In the genomic region with DNA sequence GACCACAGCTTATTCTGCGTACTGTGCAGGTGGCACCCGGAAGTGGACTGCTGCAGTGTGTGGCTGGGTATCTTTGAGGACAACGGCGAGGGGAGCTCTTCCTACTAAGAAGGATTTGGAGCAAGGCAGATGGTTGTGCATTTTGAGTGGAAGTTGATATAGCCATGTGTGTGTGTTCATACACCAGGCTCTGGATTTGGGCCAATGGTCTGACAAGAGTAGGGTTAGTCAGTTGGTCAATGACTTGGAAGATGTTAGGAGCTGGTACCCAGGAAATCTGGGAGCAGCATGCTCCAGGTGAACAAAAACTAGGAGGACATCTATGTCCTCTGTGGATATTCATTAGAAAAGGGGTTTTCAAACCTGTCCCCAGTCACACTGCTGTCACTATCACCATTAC, we compare ENCODE assay signal across 23 mouse cellular contexts. TPM values are rescaled to one million over a fixed set of nuclear protein-coding genes. Genes with fewer than 3 reads are reported as not detected.
DNase-seq lines count a peak whose midpoint lies in the region; ATAC-seq and TF ChIP-seq lines count a peak whose summit lies in the region.
"Had no signal": no experiment of that assay in that cellular context is flagged by ENCODE, and none has a peak within 500 bp of the region (broad histone marks: within the 10 kb centered on the region; RNA-seq: fewer than 3 reads in every experiment).

No protein-coding gene starts in this region.

- H3K27me3 ChIP-seq in hindbrain, postnatal 0 days (ENCODE audit: insufficient read depth, low read length) = no peaks in the 10 kb centered on the region
- H3K27me3 ChIP-seq in hindbrain, embryonic 11.5 days (ENCODE audit: control insufficient read depth, insufficient read depth, low read length) = no peaks in the 10 kb centered on the region
- no peaks in the 10 kb centered on the region for H3K27me3 ChIP-seq in midbrain, postnatal 0 days (ENCODE audit: insufficient read depth, low read length)
- no peaks in the 10 kb centered on the region for H3K27me3 ChIP-seq in midbrain, embryonic 11.5 days (ENCODE audit: control insufficient read depth, insufficient read depth, low read length)
- H3K27me3 ChIP-seq: CH12.LX; embryonic facial prominence, embryonic 12.5 days; forebrain, embryonic 13.5 days; forebrain, embryonic 15.5 days; Patski had no signal

- H3K4me1 ChIP-seq in hindbrain, postnatal 0 days (ENCODE audit: insufficient read depth, low read length) = no peaks in the 10 kb centered on the region
- H3K4me1 ChIP-seq in hindbrain, embryonic 11.5 days (replicated peaks; ENCODE audit: control insufficient read depth, insufficient read depth, low read length) = no peaks in the 10 kb centered on the region
- H3K4me1 ChIP-seq in midbrain, postnatal 0 days (ENCODE audit: insufficient read depth, low read length) = no peaks in the 10 kb centered on the region
- no peaks in the 10 kb centered on the region for H3K4me1 ChIP-seq in midbrain, embryonic 11.5 days (ENCODE audit: control insufficient read depth, insufficient read depth, low read length)
- H3K4me1 ChIP-seq: embryonic facial prominence, embryonic 10.5 days; embryonic facial prominence, embryonic 12.5 days; forebrain, embryonic 13.5 days had no signal

- no peaks in the 10 kb centered on the region for H3K9me3 ChIP-seq in hindbrain, postnatal 0 days (ENCODE audit: low read length)
- H3K9me3 ChIP-seq in hindbrain, embryonic 11.5 days (ENCODE audit: control insufficient read depth, low read length) = no peaks in the 10 kb centered on the region
- no peaks in the 10 kb centered on the region for H3K9me3 ChIP-seq in midbrain, postnatal 0 days (ENCODE audit: low read length)
- no peaks in the 10 kb centered on the region for H3K9me3 ChIP-seq in midbrain, embryonic 11.5 days (ENCODE audit: control insufficient read depth, low read length)
- H3K9me3 ChIP-seq: embryonic facial prominence, embryonic 10.5 days; embryonic facial prominence, embryonic 12.5 days; forebrain, embryonic 13.5 days; forebrain, embryonic 15.5 days had no signal

- no peak for ATAC-seq in hindbrain, postnatal 0 days
- no peak for ATAC-seq in hindbrain, embryonic 11.5 days (ENCODE audit: low FRiP score)
- ATAC-seq in midbrain, postnatal 0 days (ENCODE audit: low FRiP score) = no peak
- no peak for ATAC-seq in midbrain, embryonic 11.5 days (ENCODE audit: low FRiP score)
- ATAC-seq: activated CD4-positive, CD25-positive, alpha-beta regulatory T cell, adult 4 months; CD4-positive, CD25-positive, alpha-beta regulatory T cell, adult 4 months; forebrain, embryonic 13.5 days; forebrain, embryonic 15.5 days; forebrain, postnatal 0 days; Patski had no signal

- H3K4me2 ChIP-seq in hindbrain, postnatal 0 days (ENCODE audit: low read depth, low read length) = no peak overlapping the region
- H3K4me2 ChIP-seq in hindbrain, embryonic 11.5 days (replicated peaks; ENCODE audit: low read depth, low read length) = no peak overlapping the region
- no peak overlapping the region for H3K4me2 ChIP-seq in midbrain, postnatal 0 days (ENCODE audit: low read depth, low read length, poor library complexity, severe bottlenecking)
- no peak overlapping the region for H3K4me2 ChIP-seq in midbrain, embryonic 11.5 days
- H3K4me2 ChIP-seq: embryonic facial prominence, embryonic 12.5 days; forebrain, embryonic 13.5 days; forebrain, embryonic 15.5 days had no signal

- H3K36me3 ChIP-seq in hindbrain, postnatal 0 days (ENCODE audit: insufficient read depth, low read length) = no peaks in the 10 kb centered on the region
- H3K36me3 ChIP-seq in hindbrain, embryonic 11.5 days (ENCODE audit: control insufficient read depth, insufficient read depth, low read length) = no peaks in the 10 kb centered on the region
- no peaks in the 10 kb centered on the region for H3K36me3 ChIP-seq in midbrain, postnatal 0 days (ENCODE audit: insufficient read depth, low read length)
- H3K36me3 ChIP-seq in midbrain, embryonic 11.5 days (ENCODE audit: control insufficient read depth, insufficient read depth, low read length) = no peaks in the 10 kb centered on the region
- H3K36me3 ChIP-seq: embryonic facial prominence, embryonic 10.5 days; embryonic facial prominence, embryonic 12.5 days; forebrain, embryonic 15.5 days; G1E had no signal

- 85% methylated on average over 4 of the region's 4 CpGs for WGBS in hindbrain, postnatal 0 days
- WGBS in hindbrain, embryonic 11.5 days = 97% methylated on average over 4 of the region's 4 CpGs
- 97% methylated on average over 4 of the region's 4 CpGs for WGBS in midbrain, postnatal 0 days
- 93% methylated on average over 4 of the region's 4 CpGs for WGBS in midbrain, embryonic 11.5 days

- no peak for TF ChIP-seq CTCF in hindbrain, postnatal 0 days (IDR thresholded peaks at IDR 0.05; ENCODE audit: low read depth)
- TF ChIP-seq CTCF in midbrain, postnatal 0 days (IDR thresholded peaks at IDR 0.05) = no peak

- no peak overlapping the region for H3K4me3 ChIP-seq in hindbrain, postnatal 0 days (ENCODE audit: low read length)
- no peak overlapping the region for H3K4me3 ChIP-seq in hindbrain, embryonic 11.5 days (ENCODE audit: low read depth, low read length)
- H3K4me3 ChIP-seq in midbrain, postnatal 0 days (ENCODE audit: low read depth, low read length) = no peak overlapping the region
- no peak overlapping the region for H3K4me3 ChIP-seq in midbrain, embryonic 11.5 days (ENCODE audit: low read depth, low read length)
- H3K4me3 ChIP-seq: embryonic facial prominence, embryonic 10.5 days; embryonic facial prominence, embryonic 12.5 days; forebrain, embryonic 13.5 days; forebrain, embryonic 15.5 days had no signal

- DNase-seq in cerebellum, postnatal 10 days = peak; percentile 81 to 84
- no peak for DNase-seq in cerebellum, postnatal 36 days
- DNase-seq in hindbrain, postnatal 0 days (ENCODE audit: low spot score) = peak; percentile 47
- no peak for DNase-seq in hindbrain, embryonic 11.5 days (ENCODE audit: low spot score)
- peak; percentile 38 for DNase-seq in midbrain, postnatal 0 days (ENCODE audit: low spot score)
- DNase-seq in midbrain, embryonic 11.5 days (ENCODE audit: low spot score, missing footprints) = no peak
- DNase-seq: adrenal gland, adult 8-10 months; adrenal gland, postnatal 14 days; adrenal gland, postnatal 36 days; B cell, adult 2 months; cerebellum, adult 11-12 months; cerebellum, adult 2 months; cerebellum, adult 9-11 months; forebrain, postnatal 0 days had no signal

- no peak overlapping the region for H3K27ac ChIP-seq in hindbrain, postnatal 0 days
- H3K27ac ChIP-seq in hindbrain, embryonic 11.5 days (ENCODE audit: low read depth, low read length) = no peak overlapping the region
- H3K27ac ChIP-seq in midbrain, postnatal 0 days (ENCODE audit: low read depth, low read length) = no peak overlapping the region
- no peak overlapping the region for H3K27ac ChIP-seq in midbrain, embryonic 11.5 days (ENCODE audit: low read depth, low read length)
- H3K27ac ChIP-seq: embryonic facial prominence, embryonic 10.5 days; embryonic facial prominence, embryonic 12.5 days; forebrain, embryonic 13.5 days; forebrain, embryonic 15.5 days had no signal

- H3K9ac ChIP-seq in hindbrain, postnatal 0 days (replicated peaks; ENCODE audit: low read length) = no peak overlapping the region
- H3K9ac ChIP-seq in hindbrain, embryonic 11.5 days (ENCODE audit: low read depth, low read length) = no peak overlapping the region
- no peak overlapping the region for H3K9ac ChIP-seq in midbrain, postnatal 0 days (replicated peaks; ENCODE audit: low read length, poor library complexity, severe bottlenecking)
- H3K9ac ChIP-seq in midbrain, embryonic 11.5 days (ENCODE audit: low read length) = no peak overlapping the region
- H3K9ac ChIP-seq: embryonic facial prominence, embryonic 12.5 days; forebrain, embryonic 13.5 days; forebrain, embryonic 15.5 days; forebrain, postnatal 0 days had no signal

RNA-seq across cellular contexts. Expression of a gene that starts 33.2 kb away (rescaled TPM):
- total RNA-seq in hindbrain, postnatal 0 days (2014; rRNA removed) = 119 and 137 TPM in 2 replicates
- 28.1 and 31.0 TPM in 2 replicates for polyA plus RNA-seq in hindbrain, postnatal 0 days (2015; fragmentation: Nextera tagmentation; extraction: Ambion mirVana)
- polyA plus RNA-seq in hindbrain, embryonic 11.5 days (2014; fragmentation: Nextera tagmentation; extraction: Ambion mirVana) = 8.4 and 9.6 TPM in 2 replicates
- total RNA-seq in midbrain, postnatal 0 days (2014; rRNA removed) = 118 and 145 TPM in 2 replicates
- polyA plus RNA-seq in midbrain, postnatal 0 days (2015; fragmentation: Nextera tagmentation; extraction: Ambion mirVana) = 33.0 and 33.8 TPM in 2 replicates
- 5.8 TPM in 2 replicates for polyA plus RNA-seq in midbrain, embryonic 11.5 days (2014; fragmentation: Nextera tagmentation; extraction: Ambion mirVana)
- total RNA-seq: CH12.LX, G1E had no signal
- polyA plus RNA-seq: activated CD4-positive, CD25-positive, alpha-beta regulatory T cell, adult 4 months; CD4-positive, CD25-positive, alpha-beta regulatory T cell, adult 4 months; G1E had no signal

Comparison
In these comparisons a context has a peak if more than half of its experiments do, and no peak if none do; other contexts are left out.
1. DNase-seq: peak in cerebellum, postnatal 10 days (2 of 2), hindbrain, postnatal 0 days (single experiment) and midbrain, postnatal 0 days (single experiment); none in cerebellum, postnatal 36 days (0 of 2), hindbrain, embryonic 11.5 days (single experiment) and midbrain, embryonic 11.5 days (single experiment).